Mouse (Mus musculus) kidney, adult 2 months (tissue): ENCODE results near the gene Agfg1.

Experiments used
- CTCF ChIP-seq: fragments of 200-500 bp; conservative IDR thresholded peaks from 2 replicates; pipeline ENCODE4 v1.5.1; 2011; ENCODE audit warnings: low read depth, mild to moderate bottlenecking, control low read depth, low read length, moderate library complexity, mixed read lengths; ENCODE audit not compliant: insufficient read depth, insufficient read length
- POLR2A ChIP-seq: fragments of 200-500 bp; IDR thresholded peaks from one replicate; pipeline ENCODE4 v1.6.1; 2011; ENCODE audit warnings: low read depth, low read length, control low read depth

DNA sequence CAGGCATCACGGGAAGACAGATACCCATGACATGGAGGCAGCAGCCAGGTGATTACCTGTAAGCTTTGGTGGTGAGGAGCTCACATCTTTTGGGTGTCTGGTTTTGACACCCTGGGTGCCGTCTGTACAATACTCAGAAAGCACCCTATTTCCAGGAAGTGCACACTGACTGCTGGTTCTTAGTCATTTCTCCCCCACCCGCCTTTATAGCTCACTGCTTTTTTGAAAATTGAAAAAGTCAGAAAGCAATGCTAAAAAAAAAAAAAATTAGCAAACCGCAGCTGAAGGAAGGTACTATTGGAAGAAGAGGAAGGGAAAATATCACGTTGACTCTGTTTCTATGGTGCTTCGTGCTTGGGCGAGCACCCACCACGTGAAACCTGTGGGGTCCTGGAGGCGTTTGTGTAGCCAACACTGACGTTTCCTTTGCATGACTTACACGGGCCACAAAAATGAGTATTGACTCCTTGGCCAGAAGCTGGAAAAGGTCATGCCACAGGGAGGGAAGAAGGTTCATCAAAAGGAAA lies 6.7 kb upstream of the Agfg1 start:
- TF ChIP-seq CTCF (no peak), POLR2A (no peak)
